Mouse (Mus musculus) myocyte (in vitro differentiated cells): ENCODE results near the gene Cobl. TPM values are rescaled to one million over a fixed set of nuclear protein-coding genes. Genes with fewer than 3 reads are reported as not detected.

ENCODE experiments used
- H3K27me3 ChIP-seq: one replicate; pipeline ENCODE4 v1.6.1; 2011; ENCODE audit not compliant: control insufficient read depth, insufficient read depth, insufficient read length
- H3K36me3 ChIP-seq: one replicate; pipeline ENCODE4 v1.6.1; 2011; ENCODE audit not compliant: control insufficient read depth, insufficient read depth
- H3K4me2 ChIP-seq: one replicate; pipeline ENCODE4 v1.6.1; 2011; ENCODE audit warnings: low read depth, control low read depth
- H3K4me3 ChIP-seq: one replicate; pipeline ENCODE4 v1.5.1; 2011; ENCODE audit warnings: mild to moderate bottlenecking, control low read depth, moderate library complexity
- H3K79me2 ChIP-seq: one replicate; pipeline ENCODE4 v1.6.1; 2011; ENCODE audit not compliant: control insufficient read depth, insufficient read depth
- H3ac ChIP-seq: one replicate; pipeline ENCODE4 v1.6.1; 2011; ENCODE audit not compliant: control insufficient read depth, insufficient read length
- CEBPB ChIP-seq: IDR thresholded peaks from 2 replicates; pipeline ENCODE4 v1.6.1; 2011; ENCODE audit warnings: mild to moderate bottlenecking, moderate library complexity; ENCODE audit not compliant: poor library complexity, insufficient read depth, severe bottlenecking
- E2F4 ChIP-seq: IDR thresholded peaks from one replicate; pipeline ENCODE4 v1.6.1; 2011; ENCODE audit warnings: mild to moderate bottlenecking, control low read depth, moderate library complexity; ENCODE audit not compliant: insufficient read depth
- MAX ChIP-seq: IDR thresholded peaks from one replicate; pipeline ENCODE4 v1.6.1; 2011; ENCODE audit warnings: low read depth, mild to moderate bottlenecking, control low read depth
- MYOD1 ChIP-seq, 3 experiments: IDR thresholded peaks; one replicate each; pipeline ENCODE4 v1.6.1; 2011; ENCODE audit warnings: control low read depth in 2 of 3, low read depth in 2 of 3, mild to moderate bottlenecking in 2 of 3, moderate library complexity in 1 of 3; ENCODE audit not compliant: insufficient read length in 2 of 3, control insufficient read depth in 1 of 3
- MYOG ChIP-seq, 3 experiments: IDR thresholded peaks; one replicate each; pipeline ENCODE4 v1.6.1; 2011; ENCODE audit warnings: control low read depth in 2 of 3, low read depth in 2 of 3, mild to moderate bottlenecking in 2 of 3; ENCODE audit not compliant: insufficient read length in 2 of 3, control insufficient read depth in 1 of 3, insufficient read depth in 1 of 3
- POLR2A ChIP-seq: IDR thresholded peaks from one replicate; pipeline ENCODE4 v1.6.1; 2011; ENCODE audit warnings: low read depth, mild to moderate bottlenecking, control low read depth, moderate library complexity; ENCODE audit not compliant: insufficient read length
- POLR2AphosphoS2 ChIP-seq: IDR thresholded peaks from one replicate; pipeline ENCODE4 v1.6.1; 2011; ENCODE audit warnings: low read depth, control low read depth; ENCODE audit not compliant: insufficient read length
- REST ChIP-seq: IDR thresholded peaks from one replicate; pipeline ENCODE4 v1.6.1; 2011; ENCODE audit warnings: mild to moderate bottlenecking, control low read depth, moderate library complexity; ENCODE audit not compliant: insufficient read depth, insufficient read length
- SRF ChIP-seq: IDR thresholded peaks from one replicate; pipeline ENCODE4 v1.6.1; 2011; ENCODE audit warnings: low read depth; ENCODE audit not compliant: control insufficient read depth, insufficient read length
- TCF12 ChIP-seq: IDR thresholded peaks from one replicate; pipeline ENCODE4 v1.6.1; 2011; ENCODE audit warnings: mild to moderate bottlenecking, control low read depth; ENCODE audit not compliant: poor library complexity, insufficient read depth, severe bottlenecking
- TCF3 ChIP-seq: IDR thresholded peaks from one replicate; pipeline ENCODE4 v1.6.1; 2011; ENCODE audit warnings: low read depth, control low read depth; ENCODE audit not compliant: insufficient read length
- USF1 ChIP-seq: IDR thresholded peaks from one replicate; pipeline ENCODE4 v1.6.1; 2011; ENCODE audit warnings: low read depth, mild to moderate bottlenecking, control low read depth, moderate library complexity
- polyA plus RNA-seq: library from polyadenylated mRNA; unstranded; fragments of >200 nt; fragmentation: generic; extraction: Trizol; gene quantifications from one replicate; pipeline ENCODE4 v1.2.1, GENCODE M21; 2012; ENCODE audit warnings: missing spikeins

Cobl gene
- polyA plus RNA-seq, 1 experiment, result 191 TPM

GRCm38 (mm10) chr11:12290911-12291653, 173.7 kb downstream of the Cobl start:
- Histone ChIP-seq H3K79me2 (no peaks in the 10 kb centered on the region), H3ac (no peak overlapping the region), H3K4me2 (no peak overlapping the region), H3K4me3 (no peak overlapping the region), H3K27me3 (no peaks in the 10 kb centered on the region), H3K36me3 (no peaks in the 10 kb centered on the region)
- TF ChIP-seq MYOD1 (IDR thresholded peaks at IDR 0.05; ENCODE audit: control insufficient read depth in 1 of 3, insufficient read length in 2 of 3, low read depth in 2 of 3), result no peak
- no peak for TF ChIP-seq POLR2A
- no peak for TF ChIP-seq TCF12
- no peak for TF ChIP-seq POLR2AphosphoS2
- no peak for TF ChIP-seq MYOG (IDR thresholded peaks at IDR 0.05; ENCODE audit: control insufficient read depth in 1 of 3, insufficient read depth in 1 of 3, insufficient read length in 2 of 3, low read depth in 2 of 3)
- TF ChIP-seq SRF, result no peak
- TF ChIP-seq USF1, result no peak

- Histone ChIP-seq H3K36me3 (no peaks in the 10 kb centered on the region), H3K4me2 (no peak overlapping the region), H3K4me3 (no peak overlapping the region), H3K79me2 (no peaks in the 10 kb centered on the region), H3K27me3 (no peaks in the 10 kb centered on the region), H3ac (no peak overlapping the region)
- no peak for TF ChIP-seq REST
- TF ChIP-seq E2F4, result no peak
- no peak for TF ChIP-seq POLR2AphosphoS2
- no peak for TF ChIP-seq MAX
- no peak for TF ChIP-seq TCF12
- TF ChIP-seq CEBPB, result no peak
- no peak for TF ChIP-seq SRF
- no peak for TF ChIP-seq TCF3
- no peak for TF ChIP-seq MYOG (IDR thresholded peaks at IDR 0.05; ENCODE audit: control insufficient read depth in 1 of 3, insufficient read depth in 1 of 3, insufficient read length in 2 of 3, low read depth in 2 of 3)
- no peak for TF ChIP-seq USF1
- TF ChIP-seq MYOD1 (IDR thresholded peaks at IDR 0.05; ENCODE audit: control insufficient read depth in 1 of 3, insufficient read length in 2 of 3, low read depth in 2 of 3), result no peak
- TF ChIP-seq POLR2A, result no peak
Observed at GRCm38 (mm10) chr11:12285319-12286021, 179.3 kb downstream of the Cobl start.

DNA sequence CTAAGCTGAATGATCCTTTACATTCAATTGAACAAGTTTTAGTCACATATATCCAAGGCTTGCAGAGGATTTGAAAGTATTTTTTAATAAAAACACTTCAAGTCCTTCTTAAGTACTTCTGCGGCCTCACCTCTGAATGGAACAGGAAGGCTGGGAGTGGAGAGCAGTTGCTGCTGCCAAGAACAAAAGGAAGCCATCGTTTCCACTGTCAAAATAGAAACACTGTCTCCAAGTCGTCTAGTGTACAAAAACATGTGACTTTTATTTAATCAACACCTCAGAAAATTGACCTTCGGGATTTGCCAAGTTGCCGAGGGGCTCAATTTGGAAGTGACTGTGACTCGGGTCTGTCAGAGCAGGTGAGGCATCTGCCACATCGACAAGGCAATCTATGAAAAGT, 184.0 kb downstream of the Cobl start:
- H3K36me3 ChIP-seq, result no peaks in the 10 kb centered on the region
- no peaks in the 10 kb centered on the region for H3K79me2 ChIP-seq
- H3K27me3 ChIP-seq, result no peaks in the 10 kb centered on the region
- no peak for TF ChIP-seq REST
- H3K4me2 ChIP-seq, result no peak overlapping the region
- H3ac ChIP-seq, result no peak overlapping the region
- no peak overlapping the region for H3K4me3 ChIP-seq

DNA sequence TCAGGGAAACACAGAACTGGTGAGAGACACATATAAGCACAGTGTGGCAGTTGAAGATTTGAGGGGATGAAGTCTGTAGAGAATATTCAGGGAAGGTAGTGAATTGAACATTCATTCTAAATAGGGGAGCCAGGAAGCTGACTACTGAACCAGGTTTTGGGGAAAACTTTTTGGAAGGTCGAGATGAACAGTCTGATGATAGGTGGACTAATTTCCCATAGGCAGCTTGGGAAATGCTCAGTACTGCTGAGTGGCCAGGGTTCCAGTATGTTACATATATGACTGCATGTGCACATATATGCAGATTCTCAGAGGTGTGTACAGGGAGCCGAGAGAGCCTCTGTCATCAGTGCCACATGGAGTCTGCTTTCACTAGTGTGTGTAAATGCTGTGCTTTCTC, 190.5 kb downstream of the Cobl start:
- Histone ChIP-seq H3ac (no peak overlapping the region), H3K36me3 (no peaks in the 10 kb centered on the region), H3K79me2 (no peaks in the 10 kb centered on the region), H3K4me3 (no peak overlapping the region), H3K4me2 (no peak overlapping the region), H3K27me3 (no peaks in the 10 kb centered on the region)
- no peak for TF ChIP-seq MAX
- no peak for TF ChIP-seq MYOD1 (IDR thresholded peaks at IDR 0.05; ENCODE audit: control insufficient read depth in 1 of 3, insufficient read length in 2 of 3, low read depth in 2 of 3)
- TF ChIP-seq MYOG (IDR thresholded peaks at IDR 0.05; ENCODE audit: control insufficient read depth in 1 of 3, insufficient read depth in 1 of 3, insufficient read length in 2 of 3, low read depth in 2 of 3), result no peak
- TF ChIP-seq TCF3, result no peak

DNA sequence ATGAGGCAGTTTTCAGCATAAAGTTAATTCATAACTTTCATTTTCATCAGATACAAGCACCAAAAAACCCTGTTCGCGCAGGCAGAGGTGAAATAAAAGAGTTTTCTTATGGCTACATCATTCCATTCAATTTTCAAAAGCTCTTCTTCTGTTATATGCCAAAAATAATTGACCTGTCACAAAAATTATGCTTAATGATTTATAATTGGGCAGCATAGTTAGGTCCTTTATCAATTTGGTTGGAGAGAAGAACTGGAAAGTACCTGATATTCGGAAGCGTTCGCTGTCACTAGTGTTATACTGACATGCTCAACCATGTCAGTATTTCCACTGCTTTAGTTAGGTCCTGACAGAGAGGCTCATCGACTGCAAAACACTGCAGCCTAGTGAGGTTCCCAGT, 191.0 kb downstream of the Cobl start:
- H3K4me3 ChIP-seq, result no peak overlapping the region
- TF ChIP-seq POLR2AphosphoS2 (no peak), E2F4 (no peak), USF1 (no peak), MYOD1 (IDR thresholded peaks at IDR 0.05; ENCODE audit: control insufficient read depth in 1 of 3, insufficient read length in 2 of 3, low read depth in 2 of 3) (no peak), POLR2A (no peak), SRF (no peak), MAX (no peak), TCF3 (no peak), CEBPB (no peak), TCF12 (no peak), REST (no peak), MYOG (IDR thresholded peaks at IDR 0.05; ENCODE audit: control insufficient read depth in 1 of 3, insufficient read depth in 1 of 3, insufficient read length in 2 of 3, low read depth in 2 of 3) (no peak)
- no peaks in the 10 kb centered on the region for H3K27me3 ChIP-seq
- H3K36me3 ChIP-seq, result no peaks in the 10 kb centered on the region
- no peaks in the 10 kb centered on the region for H3K79me2 ChIP-seq
- H3K4me2 ChIP-seq, result no peak overlapping the region
- H3ac ChIP-seq, result no peak overlapping the region
